Mouse (Mus musculus): ENCODE measurements around the gene Smap1.

Gene Smap1

GRCm38 (mm10) chr1:23836630-23837029 lies 85.5 kb downstream of the Smap1 start:
- DNase-seq (ENCODE audit: low spot score): no peak

- DNase-seq (ENCODE audit: low spot score): no peak
Observed at GRCm38 (mm10) chr1:23834819-23835218, 87.3 kb downstream of the Smap1 start.

- no peak for DNase-seq (ENCODE audit: low spot score)
Observed at GRCm38 (mm10) chr1:23834246-23834645, 87.9 kb downstream of the Smap1 start.

GRCm38 (mm10) chr1:23826887-23827758 lies 95.0 kb downstream of the Smap1 start:
- DNase-seq (ENCODE audit: low spot score): no peak

GRCm38 (mm10) chr1:23821615-23822014 lies 100.5 kb downstream of the Smap1 start:
- DNase-seq (ENCODE audit: low spot score): no peak

GRCm38 (mm10) chr1:23798306-23798705 lies 123.8 kb downstream of the Smap1 start:
- DNase-seq (ENCODE audit: low spot score): no peak

All from ovary, postnatal 10 days (tissue).